Mouse (Mus musculus) liver, embryonic 11.5 days (tissue): Measurements from ENCODE around the gene Taf1c. TPM values are rescaled to one million over a fixed set of nuclear protein-coding genes. Genes with fewer than 3 reads are reported as not detected.

ENCODE experiments used
- ATAC-seq: fragments of 200-750 bp; cut with Nextera tagmentation; replicated peaks from 2 replicates; pipeline ENCODE4 v1.8.0; 2017; ENCODE audit warnings: moderate number of reproducible peaks, mild to moderate bottlenecking, moderate TSS enrichment, moderate library complexity; ENCODE audit not compliant: low FRiP score
- DNase-seq: peaks from one replicate; pipeline ENCODE4 v3.0.0-alpha.2; 2017; ENCODE audit warnings: low spot score
- H3K27ac ChIP-seq: fragments of 300-500 bp; sonication (generic); 2 replicates; pipeline ENCODE4 v1.5.1; 2014; ENCODE audit warnings: mild to moderate bottlenecking, low read depth, low read length, control low read depth
- H3K27me3 ChIP-seq: fragments of 300-500 bp; sonication (generic); replicated peaks from 2 replicates; pipeline ENCODE4 v1.6.1; 2014; ENCODE audit warnings: low read length, mixed read lengths; ENCODE audit not compliant: control insufficient read depth, insufficient read depth
- H3K36me3 ChIP-seq: fragments of 300-500 bp; sonication (generic); 2 replicates; pipeline ENCODE4 v1.6.1; 2014; ENCODE audit warnings: mild to moderate bottlenecking, low read length, moderate library complexity, mixed read lengths; ENCODE audit not compliant: control insufficient read depth, insufficient read depth
- H3K4me1 ChIP-seq: fragments of 300-500 bp; sonication (generic); replicated peaks from 2 replicates; pipeline ENCODE4 v1.6.1; 2014; ENCODE audit warnings: low read length, mixed read lengths; ENCODE audit not compliant: control insufficient read depth, insufficient read depth
- H3K4me2 ChIP-seq: fragments of 300-500 bp; sonication (generic); 2 replicates; pipeline ENCODE4 v1.6.1; 2014; ENCODE audit warnings: mild to moderate bottlenecking, control low read depth, moderate library complexity
- H3K4me3 ChIP-seq: fragments of 300-500 bp; sonication (generic); 2 replicates; pipeline ENCODE4 v1.5.1; 2014; ENCODE audit warnings: low read depth, low read length, control low read depth
- H3K9ac ChIP-seq: fragments of 300-500 bp; sonication (generic); 2 replicates; pipeline ENCODE4 v1.6.1; 2014; ENCODE audit warnings: low read depth, low read length, control low read depth
- H3K9me3 ChIP-seq: fragments of 300-500 bp; sonication (generic); 2 replicates; pipeline ENCODE4 v1.6.1; 2016; ENCODE audit warnings: low read length, inconsistent platforms, mixed read lengths; ENCODE audit not compliant: control insufficient read depth
- WGBS: fragments of 180-500 bp; shearing (Covaris S2); extraction: QIAGEN DNeasy Blood & Tissue Kit; methylation state at CpG from one replicate; pipeline ENCODE4 v1.1.7; 2014; 5-methylcytosine and 5-hydroxymethylcytosine counted together
- polyA plus RNA-seq: library from polyadenylated mRNA; unstranded; fragments of >200 nt; fragmentation: Nextera tagmentation; extraction: Ambion mirVana; gene quantifications from 2 replicates; pipeline ENCODE4 v1.2.1, GENCODE M21; 2014

Taf1c gene
- polyA plus RNA-seq, 1 experiment from 2014 or later, result 13.9 TPM

GRCm38 (mm10) chr8:119638261-119638660 is 33.2 kb upstream of the Taf1c start:
- H3K27me3 ChIP-seq, result peaks cover 31% of the 10 kb centered on the region
- H3K4me2 ChIP-seq, result no peak overlapping the region
- H3K36me3 ChIP-seq, result no peaks in the 10 kb centered on the region; the same call in 1 of the 2 replicates
- WGBS, result 80% methylated on average over 6 of the region's 6 CpGs
- no peak overlapping the region for H3K27ac ChIP-seq
- no peak for DNase-seq
- ATAC-seq, result no peak
- no peak overlapping the region for H3K9ac ChIP-seq
- H3K4me3 ChIP-seq, result no peak overlapping the region
- no peaks in the 10 kb centered on the region for H3K4me1 ChIP-seq
- no peaks in the 10 kb centered on the region for H3K9me3 ChIP-seq

GRCm38 (mm10) chr8:119637381-119637780 is 32.4 kb upstream of the Taf1c start:
- DNase-seq, result no peak
- H3K4me2 ChIP-seq, result no peak overlapping the region
- ATAC-seq, result no peak
- no peaks in the 10 kb centered on the region for H3K4me1 ChIP-seq
- H3K27ac ChIP-seq, result no peak overlapping the region
- 75% methylated on average over 4 of the region's 4 CpGs for WGBS
- H3K27me3 ChIP-seq, result peaks cover 39% of the 10 kb centered on the region
- no peak overlapping the region for H3K4me3 ChIP-seq
- no peaks in the 10 kb centered on the region for H3K9me3 ChIP-seq
- no peak overlapping the region for H3K9ac ChIP-seq
- no peaks in the 10 kb centered on the region for H3K36me3 ChIP-seq

- Histone ChIP-seq H3K27me3 (peaks cover 46% of the 10 kb centered on the region), H3K9ac (no peak overlapping the region), H3K9me3 (no peaks in the 10 kb centered on the region), H3K4me3 (no peak overlapping the region), H3K36me3 (no peaks in the 10 kb centered on the region), H3K4me2 (no peak overlapping the region), H3K4me1 (no peaks in the 10 kb centered on the region), H3K27ac (no peak overlapping the region)
- ATAC-seq (no peak), DNase-seq (no peak)
- WGBS, result 50% methylated on average over 7 of the region's 7 CpGs
Measured at GRCm38 (mm10) chr8:119636766-119637165, 31.7 kb upstream of the Taf1c start.

- no peaks in the 10 kb centered on the region for H3K9me3 ChIP-seq
- no peak overlapping the region for H3K27ac ChIP-seq
- 50% methylated on average over 2 of the region's 2 CpGs for WGBS
- no peak overlapping the region for H3K9ac ChIP-seq
- no peak for ATAC-seq
- H3K4me2 ChIP-seq, result no peak overlapping the region
- H3K4me3 ChIP-seq, result no peak overlapping the region
- H3K27me3 ChIP-seq, result peaks cover 48% of the 10 kb centered on the region
- no peaks in the 10 kb centered on the region for H3K4me1 ChIP-seq
- no peak for DNase-seq
- no peaks in the 10 kb centered on the region for H3K36me3 ChIP-seq
Measured at GRCm38 (mm10) chr8:119635958-119636357, 30.9 kb upstream of the Taf1c start.

DNA sequence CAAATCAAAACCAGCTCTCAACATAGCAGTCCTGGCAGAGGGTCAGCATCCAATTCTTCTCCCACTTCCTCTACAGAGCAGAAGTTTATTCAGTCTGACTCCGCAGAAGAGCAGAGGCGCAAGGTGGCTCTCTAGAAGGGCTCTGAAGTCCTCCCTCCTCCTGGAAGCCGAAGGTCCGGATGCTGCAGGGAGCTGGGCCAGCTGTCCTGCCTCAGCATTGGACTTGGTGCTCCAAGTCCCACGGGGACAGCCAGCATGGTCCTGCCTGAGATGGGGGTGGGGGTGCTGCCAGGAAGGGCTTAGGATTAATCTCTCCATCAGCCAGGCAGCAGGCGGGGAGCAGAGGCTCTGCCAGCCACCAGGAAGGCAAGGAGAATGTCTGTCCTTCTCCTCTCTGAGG is 30.4 kb upstream of the Taf1c start, which contains the start of gene Kcng4:
Gene Kcng4 (minus strand): TSS at position 303 of the 400 bp plus-strand sequence.
- Histone ChIP-seq H3K9ac (0 out of 2 replicates have a peak within 1 kb of the TSS, but pooled peaks have one; percentile 14), H3K4me2 (no peak within 1 kb of the TSS), H3K9me3 (no peaks in the 10 kb centered on the region), H3K36me3 (no peaks in the 10 kb centered on the region), H3K4me1 (no peaks in the 10 kb centered on the region), H3K4me3 (no peak within 1 kb of the TSS), H3K27me3 (peaks cover 53% of the 10 kb centered on the region), H3K27ac (no peak within 1 kb of the TSS)
- ATAC-seq, result no peak
- 39% methylated on average over 6 of the region's 6 CpGs for WGBS
- DNase-seq, result no peak

DNA sequence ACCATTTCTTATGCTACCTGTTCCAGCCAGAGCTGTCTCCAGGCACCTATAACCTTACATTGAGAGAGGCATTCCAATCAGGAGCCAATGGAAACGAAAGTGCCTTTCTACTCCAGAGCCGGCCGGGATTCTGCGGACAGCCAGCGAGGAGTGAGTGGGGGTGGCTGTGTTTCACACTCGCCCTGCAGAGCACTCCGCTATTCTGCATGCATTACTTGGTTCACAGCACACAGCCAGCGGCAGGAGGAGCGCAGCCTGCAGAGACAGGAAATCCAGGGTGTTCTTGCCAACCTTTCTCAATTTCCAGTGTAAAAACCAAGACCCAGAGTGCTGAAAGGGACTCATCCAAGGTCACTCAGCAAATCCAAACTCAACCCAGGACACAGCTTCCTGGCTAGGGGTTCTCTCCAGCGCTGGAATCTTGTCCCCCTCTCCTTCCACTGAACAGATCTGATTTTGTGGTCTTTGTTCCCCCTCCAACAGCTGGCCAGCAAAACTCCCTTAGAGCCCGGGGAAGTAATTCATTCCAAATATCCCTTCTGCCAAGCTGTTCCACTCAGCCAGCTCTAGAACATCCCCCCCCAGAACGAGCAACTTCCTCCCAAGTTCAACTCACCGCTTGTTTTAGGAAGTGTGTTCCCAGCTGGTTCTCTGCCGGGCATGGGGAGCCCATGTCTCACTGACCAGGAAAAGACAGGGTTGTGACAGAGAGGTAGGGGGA is 29.8 kb upstream of the Taf1c start:
- no peaks in the 10 kb centered on the region for H3K9me3 ChIP-seq
- no peaks in the 10 kb centered on the region for H3K4me1 ChIP-seq
- DNase-seq (no peak), ATAC-seq (no peak)
- H3K4me3 ChIP-seq, result no peak overlapping the region
- no peak overlapping the region for H3K9ac ChIP-seq
- no peak overlapping the region for H3K27ac ChIP-seq
- no peak overlapping the region for H3K4me2 ChIP-seq
- WGBS, result 38% methylated on average over 14 of the region's 14 CpGs
- no peaks in the 10 kb centered on the region for H3K36me3 ChIP-seq
- H3K27me3 ChIP-seq, result peaks cover 53% of the 10 kb centered on the region

DNA sequence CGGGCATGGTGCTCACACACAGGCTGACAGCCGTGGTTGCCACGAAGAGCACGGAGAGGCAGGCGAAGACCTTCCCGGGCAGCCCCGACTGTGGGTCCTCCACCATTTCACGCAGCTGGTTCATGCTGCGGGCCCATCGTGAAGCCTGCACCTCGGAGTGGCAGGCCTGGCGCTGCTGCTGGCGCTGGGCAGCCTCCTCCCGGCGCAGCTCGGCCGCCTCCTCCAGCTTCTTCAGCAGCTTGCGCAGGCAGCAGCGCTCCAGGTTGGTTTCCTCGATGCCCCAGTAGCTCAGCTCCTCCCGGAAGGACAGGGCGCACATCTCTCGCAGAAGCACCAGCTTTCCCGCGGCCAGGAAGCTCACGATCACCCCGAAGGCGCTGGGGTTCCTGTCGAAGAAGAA is 27.9 kb upstream of the Taf1c start:
- DNase-seq, result no peak
- no peak for ATAC-seq
- H3K4me2 ChIP-seq, result no peak overlapping the region
- H3K27me3 ChIP-seq, result peaks cover 53% of the 10 kb centered on the region
- H3K4me3 ChIP-seq, result no peak overlapping the region
- no peak overlapping the region for H3K9ac ChIP-seq
- H3K36me3 ChIP-seq, result no peaks in the 10 kb centered on the region
- H3K9me3 ChIP-seq, result no peaks in the 10 kb centered on the region
- no peak overlapping the region for H3K27ac ChIP-seq
- peaks cover under 1% of the 10 kb centered on the region; the same call in 1 of the 2 replicates for H3K4me1 ChIP-seq
- 34% methylated on average over 29 of the region's 29 CpGs for WGBS

- H3K27me3 ChIP-seq, result peaks cover 53% of the 10 kb centered on the region
- DNase-seq, result no peak
Measured at GRCm38 (mm10) chr8:119632246-119632645, 27.2 kb upstream of the Taf1c start.

GRCm38 (mm10) chr8:119630841-119631240 is 25.8 kb upstream of the Taf1c start:
- no peak for ATAC-seq
- Histone ChIP-seq H3K4me3 (no peak overlapping the region), H3K36me3 (no peaks in the 10 kb centered on the region), H3K27ac (no peak overlapping the region), H3K27me3 (peaks cover 48% of the 10 kb centered on the region), H3K4me1 (peaks cover 13% of the 10 kb centered on the region), H3K9me3 (no peaks in the 10 kb centered on the region), H3K9ac (no peak overlapping the region), H3K4me2 (no peak overlapping the region)
- DNase-seq, result no peak
- WGBS, result 65% methylated on average over 3 of the region's 3 CpGs

More at GRCm38 (mm10) chr8:119632246-119632645, 27.2 kb upstream of the Taf1c start:
- 80% methylated on average over 9 of the region's 9 CpGs for WGBS
- Histone ChIP-seq H3K9ac (no peak overlapping the region), H3K9me3 (no peaks in the 10 kb centered on the region), H3K4me1 (peaks cover 7% of the 10 kb centered on the region), H3K27ac (no peak overlapping the region), H3K4me3 (no peak overlapping the region), H3K36me3 (no peaks in the 10 kb centered on the region), H3K4me2 (no peak overlapping the region)
- ATAC-seq, result no peak
